8 mouse cellular contexts compared by ENCODE assay signal in the genomic region with DNA sequence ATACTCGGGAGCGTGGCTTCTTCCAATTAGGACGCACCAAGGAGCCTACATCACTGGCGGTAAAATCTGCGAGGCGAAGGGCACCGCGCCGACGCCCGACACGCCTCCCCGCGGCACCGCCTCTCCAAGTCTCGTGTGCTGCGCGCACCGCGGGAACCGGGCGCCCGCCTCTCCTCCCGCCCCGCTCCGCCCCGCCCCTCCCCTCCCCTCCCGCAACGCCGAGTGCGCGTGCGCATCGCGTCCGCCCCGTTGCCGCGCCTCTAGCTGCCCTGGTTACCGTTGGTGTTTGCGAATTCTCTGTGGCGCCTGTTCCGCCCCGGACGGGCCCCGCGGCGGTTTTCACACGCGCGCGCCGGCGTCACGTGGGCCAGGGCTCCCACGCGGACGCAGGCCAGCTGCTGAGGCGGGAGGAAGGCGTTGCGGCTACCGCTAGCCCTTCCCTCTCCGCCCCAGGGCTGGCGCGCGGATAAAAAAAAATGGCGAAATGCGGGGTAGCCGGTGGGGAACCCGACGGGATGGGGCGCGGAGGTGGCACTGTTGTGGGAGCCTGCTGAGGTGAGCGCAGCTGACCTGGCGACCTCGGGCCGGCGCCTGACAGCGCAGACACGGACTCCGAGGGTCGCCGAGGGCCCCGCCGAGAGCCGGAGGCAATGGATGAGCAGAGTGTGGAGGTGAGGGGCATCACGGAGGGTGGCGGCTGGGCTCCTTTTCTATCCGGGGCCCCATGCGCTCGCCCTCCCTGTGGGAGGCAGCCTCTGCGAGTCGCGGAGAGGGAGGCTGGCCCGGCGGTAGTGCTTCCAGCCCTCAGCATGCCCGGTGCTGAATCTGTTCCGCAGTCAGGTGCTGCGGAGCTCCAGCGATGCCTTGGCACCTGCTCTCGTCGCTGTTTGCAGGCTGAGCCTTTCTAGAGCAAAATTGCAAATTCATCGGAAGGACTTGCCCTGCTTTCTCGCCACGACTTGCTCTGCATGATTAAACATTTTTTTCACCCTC. TPM values are rescaled to one million over a fixed set of nuclear protein-coding genes. Genes with fewer than 3 reads are reported as not detected.
DNase-seq lines count a peak whose midpoint lies in the region; ATAC-seq and TF ChIP-seq lines count a peak whose summit lies in the region.

A gene (plus strand): TSS at position 254 of the 993 bp plus-strand sequence.

- ATAC-seq in G1E (ENCODE audit: extremely low read depth, insufficient number of reproducible peaks, low FRiP score, poor library complexity, severe bottlenecking): peak; percentile 72
- ATAC-seq in forebrain, embryonic 16.5 days: peak; percentile 96
- ATAC-seq in lung, embryonic 14.5 days (ENCODE audit: insufficient read depth): peak; percentile 94

- peaks cover 25% of the 10 kb centered on the region for H3K4me1 ChIP-seq in G1E (ENCODE audit: insufficient read depth, low read depth, low read length)
- peaks cover 20% of the 10 kb centered on the region for H3K4me1 ChIP-seq in forebrain, embryonic 16.5 days (replicated peaks; ENCODE audit: control insufficient read depth, insufficient read depth, low read length)
- H3K4me1 ChIP-seq in lung, embryonic 14.5 days (ENCODE audit: insufficient read depth): no peaks in the 10 kb centered on the region
- peaks cover 5% of the 10 kb centered on the region; the same call in 1 of the 2 replicates for H3K4me1 ChIP-seq in olfactory bulb, adult 2 months (ENCODE audit: control insufficient read depth, insufficient read depth, low read length)
- H3K4me1 ChIP-seq in thymus, adult 2 months (replicated peaks; ENCODE audit: control insufficient read depth, insufficient read depth, low read length): 0 out of 2 replicates have a peak, but pooled peaks cover 2% of the 10 kb centered on the region

- peak within 1 kb of the TSS; percentile 97 for H3K4me3 ChIP-seq in G1E (ENCODE audit: low read depth, low read length)
- H3K4me3 ChIP-seq in forebrain, embryonic 16.5 days (replicated peaks; ENCODE audit: low read length): peak within 1 kb of the TSS; percentile 96
- peak within 1 kb of the TSS; percentile 93 for H3K4me3 ChIP-seq in layer of hippocampus, adult 2 months
- peak within 1 kb of the TSS; percentile 88 for H3K4me3 ChIP-seq in lung, embryonic 14.5 days (ENCODE audit: low read depth, low read length)
- H3K4me3 ChIP-seq in olfactory bulb, adult 2 months (ENCODE audit: insufficient read depth, low read depth, low read length): peak within 1 kb of the TSS; percentile 94
- H3K4me3 ChIP-seq in thymus, adult 2 months (ENCODE audit: control insufficient read depth, insufficient read depth, low read length): peak within 1 kb of the TSS; percentile 77

- H3K9ac ChIP-seq in forebrain, embryonic 16.5 days (replicated peaks; ENCODE audit: low read depth, low read length): peak within 1 kb of the TSS; percentile 92
- H3K9ac ChIP-seq in lung, embryonic 14.5 days: peak within 1 kb of the TSS; percentile 75

- peak within 1 kb of the TSS; percentile 94 for H3K27ac ChIP-seq in forebrain, embryonic 16.5 days (ENCODE audit: low read length)
- peak within 1 kb of the TSS; percentile 97 for H3K27ac ChIP-seq in layer of hippocampus, adult 2 months
- H3K27ac ChIP-seq in lung, embryonic 14.5 days (ENCODE audit: low read depth): peak within 1 kb of the TSS; percentile 86
- H3K27ac ChIP-seq in olfactory bulb, adult 2 months (ENCODE audit: insufficient read depth, low read depth, low read length): peak within 1 kb of the TSS; percentile 69
- H3K27ac ChIP-seq in thymus, adult 2 months (ENCODE audit: control insufficient read depth, insufficient read depth, low read length): peak within 1 kb of the TSS; percentile 11

- TF ChIP-seq CTCF in G1E (IDR thresholded peaks at IDR 0.05; ENCODE audit: low read depth, low read length): no peak
- TF ChIP-seq CTCF in layer of hippocampus, adult 2 months (conservative IDR thresholded peaks at IDR 0.05): peak; percentile 10; the same call in 1 of the 2 replicates
- TF ChIP-seq CTCF in lung, embryonic 14.5 days (IDR thresholded peaks at IDR 0.05; ENCODE audit: low read depth): no peak
- no peak for TF ChIP-seq CTCF in olfactory bulb, adult 2 months (IDR thresholded peaks at IDR 0.05; ENCODE audit: insufficient read depth, low read depth, low read length)
- TF ChIP-seq CTCF in thymus, adult 2 months (IDR thresholded peaks at IDR 0.05; ENCODE audit: borderline replicate concordance, control insufficient read depth, extremely low read depth, insufficient read depth, low read length, poor library complexity): peak; percentile 49; the same call in 1 of the 2 replicates

- H3K27me3 ChIP-seq in G1E (ENCODE audit: insufficient read depth, low read length): no peaks in the 10 kb centered on the region
- H3K27me3 ChIP-seq in forebrain, embryonic 16.5 days (replicated peaks; ENCODE audit: control insufficient read depth, insufficient read depth, low read length): no peaks in the 10 kb centered on the region
- no peaks in the 10 kb centered on the region for H3K27me3 ChIP-seq in lung, embryonic 14.5 days (ENCODE audit: insufficient read depth, low read length)
- no peaks in the 10 kb centered on the region for H3K27me3 ChIP-seq in thymus, adult 2 months (ENCODE audit: control insufficient read depth, insufficient read depth, low read length)

- no peaks in the 10 kb centered on the region for H3K9me3 ChIP-seq in G1E (replicated peaks)
- H3K9me3 ChIP-seq in forebrain, embryonic 16.5 days (ENCODE audit: control insufficient read depth, low read length): no peaks in the 10 kb centered on the region
- H3K9me3 ChIP-seq in lung, embryonic 14.5 days (ENCODE audit: low read depth, low read length): no peaks in the 10 kb centered on the region

- intact Hi-C loops in heart, postnatal 36 days (cut with DNase I): loop anchor here (1.0 kb wide), 1 partner anchor 18 kb away; a partner anchor contains a TSS

- peak; percentile 73 for TF ChIP-seq POLR2A in olfactory bulb, adult 2 months (IDR thresholded peaks at IDR 0.05; ENCODE audit: insufficient read depth, low read depth, low read length)
- no peak for TF ChIP-seq POLR2A in thymus, adult 2 months (IDR thresholded peaks at IDR 0.05; ENCODE audit: control insufficient read depth, extremely low read depth, insufficient read depth, low read length, poor library complexity)

- peak; percentile 74 for DNase-seq in G1E (ENCODE audit: low spot score)
- DNase-seq in cerebellum, adult 18-20 months: peak; percentile 86 to 89
- DNase-seq in heart, postnatal 36 days: peak; percentile 85 to 88
- DNase-seq in layer of hippocampus, adult 2 months (ENCODE audit: low spot score in 2 of 2): peak; percentile 90 to 93
- DNase-seq in lung, embryonic 14.5 days: peak; percentile 94
- peak; percentile 81 for DNase-seq in thymus, adult 2 months

- peak within 1 kb of the TSS; percentile 80 for H3K4me2 ChIP-seq in forebrain, embryonic 16.5 days (ENCODE audit: low read length)
- peak within 1 kb of the TSS; percentile 72 for H3K4me2 ChIP-seq in lung, embryonic 14.5 days

- H3K36me3 ChIP-seq in G1E (replicated peaks): peaks cover 48% of the 10 kb centered on the region
- H3K36me3 ChIP-seq in forebrain, embryonic 16.5 days (ENCODE audit: control insufficient read depth, insufficient read depth): peaks cover 11% of the 10 kb centered on the region
- H3K36me3 ChIP-seq in lung, embryonic 14.5 days (ENCODE audit: insufficient read depth): peaks cover 30% of the 10 kb centered on the region
- peaks cover 14% of the 10 kb centered on the region for H3K36me3 ChIP-seq in thymus, adult 2 months (ENCODE audit: control insufficient read depth, insufficient read depth, low read length)

- under 1% methylated on average over 92 of the region's 105 CpGs for WGBS in forebrain, embryonic 16.5 days
- under 1% methylated on average over 94 of the region's 105 CpGs for WGBS in lung, embryonic 14.5 days
- under 1% methylated on average over 103 of the region's 105 CpGs for WGBS in olfactory bulb, adult 2 months
- under 1% methylated on average over 103 of the region's 105 CpGs for WGBS in thymus, adult 2 months

RNA-seq across cellular contexts. Expression of the gene that starts here (rescaled TPM):
- total RNA-seq in G1E (2014; fragmentation: Nextera tagmentation): 34.0 and 41.2 TPM in 2 replicates
- 50.8 and 54.7 TPM in 2 replicates for total RNA-seq in G1E (2017)
- polyA plus RNA-seq in G1E (2012): 14.5 and 19.7 TPM in 2 replicates
- 95.9 and 101 TPM in 2 replicates for polyA plus RNA-seq in forebrain, embryonic 16.5 days (2015; fragmentation: Nextera tagmentation; extraction: Ambion mirVana)
- 1 to 10 TPM; 6.8 to 8.4 TPM for total RNA-seq in heart, postnatal 36 days (2021)
- 100 to 1,000 TPM; 176 to 183 TPM for total RNA-seq in layer of hippocampus, adult 2 months (2021)
- 33.1 and 35.9 TPM in 2 replicates for polyA plus RNA-seq in lung, embryonic 14.5 days (2014; fragmentation: Nextera tagmentation; extraction: Ambion mirVana)
- 151 TPM in 1 of 2 replicates, not detected in the other for polyA plus RNA-seq in olfactory bulb, adult 2 months (2012; ENCODE audit: insufficient read depth, insufficient read length, low replicate concordance, missing spikeins)
- polyA plus RNA-seq in thymus, adult 2 months (2012; rRNA removed): 5.2 and 5.9 TPM in 2 replicates

Comparison
In these comparisons a context has a peak if more than half of its experiments do, and no peak if none do; other contexts are left out.
1. Peak in every context shown above with its lines: DNase-seq, ATAC-seq, H3K4me3 ChIP-seq and H3K27ac ChIP-seq.
2. CTCF ChIP-seq: peak in layer of hippocampus, adult 2 months (single experiment) and thymus, adult 2 months (single experiment); none in G1E (single experiment), lung, embryonic 14.5 days (single experiment) and olfactory bulb, adult 2 months (single experiment).
3. H3K27ac ChIP-seq: peak in every context shown above with its lines; median percentile 97 in layer of hippocampus, adult 2 months; 94 in forebrain, embryonic 16.5 days; 86 in lung, embryonic 14.5 days; 69 in olfactory bulb, adult 2 months; 11 in thymus, adult 2 months.